Mouse (Mus musculus) embryonic facial prominence, embryonic 15.5 days (tissue): ENCODE results near the gene Bcat2. TPM values are rescaled to one million over a fixed set of nuclear protein-coding genes. Genes with fewer than 3 reads are reported as not detected.

Experiments used
- ATAC-seq: fragments of 200-750 bp; cut with Nextera tagmentation; 2 replicates; pipeline ENCODE4 v1.8.0; 2017; ENCODE audit warnings: low read depth, moderate TSS enrichment; ENCODE audit not compliant: insufficient number of reproducible peaks, low FRiP score, low TSS enrichment
- H3K27ac ChIP-seq: fragments of 300-500 bp; sonication (generic); replicated peaks from 2 replicates; pipeline ENCODE4 v1.5.1; 2015; ENCODE audit warnings: mild to moderate bottlenecking, inconsistent platforms
- H3K27me3 ChIP-seq: fragments of 300-500 bp; sonication (generic); 2 replicates; pipeline ENCODE4 v1.6.1; 2015; ENCODE audit warnings: inconsistent platforms
- H3K36me3 ChIP-seq: fragments of 300-500 bp; sonication (generic); 2 replicates; pipeline ENCODE4 v1.6.1; 2015; ENCODE audit warnings: mild to moderate bottlenecking, inconsistent platforms
- H3K4me1 ChIP-seq: fragments of 300-500 bp; sonication (generic); 2 replicates; pipeline ENCODE4 v1.6.1; 2015; ENCODE audit warnings: inconsistent platforms
- H3K4me2 ChIP-seq: fragments of 300-500 bp; sonication (generic); replicated peaks from 2 replicates; pipeline ENCODE4 v1.6.1; 2015; ENCODE audit warnings: mild to moderate bottlenecking, inconsistent platforms
- H3K4me3 ChIP-seq: fragments of 300-500 bp; sonication (generic); replicated peaks from 2 replicates; pipeline ENCODE4 v1.5.1; 2015; ENCODE audit warnings: mild to moderate bottlenecking, inconsistent platforms
- H3K9ac ChIP-seq: fragments of 300-500 bp; sonication (generic); 2 replicates; pipeline ENCODE4 v1.6.1; 2015; ENCODE audit warnings: inconsistent platforms
- H3K9me3 ChIP-seq: fragments of 300-500 bp; sonication (generic); replicated peaks from 2 replicates; pipeline ENCODE4 v1.6.1; 2016; ENCODE audit warnings: inconsistent platforms
- WGBS: fragments of 180-500 bp; shearing (Covaris S2); methylation state at CpG from one replicate; pipeline ENCODE4 v1.1.7; 2015; 5-methylcytosine and 5-hydroxymethylcytosine counted together
- polyA plus RNA-seq: library from polyadenylated mRNA; unstranded; fragments of >200 nt; fragmentation: Nextera tagmentation; extraction: Ambion mirVana; gene quantifications from 2 replicates; pipeline ENCODE4 v1.2.1, GENCODE M21; 2015

Bcat2 gene
- polyA plus RNA-seq, 1 experiment from 2014 or later = 65.1 TPM

GRCm38 (mm10) chr7:45630064-45630907 lies 60.3 kb downstream of the Bcat2 start:
- ATAC-seq = no peak
- Histone ChIP-seq H3K27me3 (no peaks in the 10 kb centered on the region; the same call in 1 of the 2 replicates), H3K27ac (no peak overlapping the region), H3K4me1 (peaks cover 14% of the 10 kb centered on the region), H3K4me2 (no peak overlapping the region), H3K4me3 (no peak overlapping the region), H3K36me3 (no peaks in the 10 kb centered on the region), H3K9ac (no peak overlapping the region), H3K9me3 (no peaks in the 10 kb centered on the region)
- 74% methylated on average over 23 of the region's 23 CpGs for WGBS

GRCm38 (mm10) chr7:45632499-45632898 lies 62.5 kb downstream of the Bcat2 start:
- 17% methylated on average over 35 of the region's 35 CpGs for WGBS

GRCm38 (mm10) chr7:45634946-45635681 lies 65.2 kb downstream of the Bcat2 start:
- ATAC-seq = no peak
- H3K27ac ChIP-seq = 0 out of 2 replicates have a peak overlapping the region, but pooled peaks have one; percentile 11
- H3K9ac ChIP-seq = no peak overlapping the region
- peaks cover 14% of the 10 kb centered on the region; the same call in 1 of the 2 replicates for H3K36me3 ChIP-seq
- H3K9me3 ChIP-seq = no peaks in the 10 kb centered on the region
- no peak overlapping the region for H3K4me2 ChIP-seq
- 84% methylated on average over 11 of the region's 11 CpGs for WGBS
- no peak overlapping the region for H3K4me3 ChIP-seq
- H3K4me1 ChIP-seq = peaks cover 30% of the 10 kb centered on the region
- H3K27me3 ChIP-seq = no peaks in the 10 kb centered on the region

More at GRCm38 (mm10) chr7:45632499-45632898, 62.5 kb downstream of the Bcat2 start:
- ATAC-seq = no peak
- Histone ChIP-seq H3K27ac (0 out of 2 replicates have a peak overlapping the region, but pooled peaks have one; percentile 39), H3K4me1 (peaks cover 14% of the 10 kb centered on the region), H3K9ac (no peak overlapping the region), H3K9me3 (no peaks in the 10 kb centered on the region), H3K27me3 (no peaks in the 10 kb centered on the region; the same call in 1 of the 2 replicates), H3K4me2 (peak overlapping the region; percentile 44), H3K4me3 (peak overlapping the region; percentile 25), H3K36me3 (peaks cover 14% of the 10 kb centered on the region; the same call in 1 of the 2 replicates)

GRCm38 (mm10) chr7:45635711-45636688 lies 66.0 kb downstream of the Bcat2 start:
- peaks cover 39% of the 10 kb centered on the region for H3K4me1 ChIP-seq
- WGBS = 75% methylated on average over 15 of the region's 15 CpGs
- peaks cover 14% of the 10 kb centered on the region; the same call in 1 of the 2 replicates for H3K36me3 ChIP-seq
- no peaks in the 10 kb centered on the region for H3K9me3 ChIP-seq
- H3K4me2 ChIP-seq = no peak overlapping the region
- no peak overlapping the region for H3K9ac ChIP-seq
- ATAC-seq = no peak
- H3K4me3 ChIP-seq = no peak overlapping the region
- no peaks in the 10 kb centered on the region for H3K27me3 ChIP-seq
- H3K27ac ChIP-seq = no peak overlapping the region; the same call in 1 of the 2 replicates

- H3K27ac ChIP-seq = no peak overlapping the region
- H3K27me3 ChIP-seq = no peaks in the 10 kb centered on the region
- H3K9me3 ChIP-seq = no peaks in the 10 kb centered on the region
- no peak overlapping the region for H3K9ac ChIP-seq
- peaks cover 14% of the 10 kb centered on the region; the same call in 1 of the 2 replicates for H3K36me3 ChIP-seq
- 88% methylated on average over 6 of the region's 6 CpGs for WGBS
- H3K4me3 ChIP-seq = peak overlapping the region; percentile 36; the same call in 1 of the 2 replicates
- no peak for ATAC-seq
- H3K4me2 ChIP-seq = peak overlapping the region; percentile 54; the same call in 1 of the 2 replicates
- H3K4me1 ChIP-seq = peaks cover 49% of the 10 kb centered on the region
Observed at GRCm38 (mm10) chr7:45637710-45638109, 67.8 kb downstream of the Bcat2 start.

GRCm38 (mm10) chr7:45638623-45639401 lies 68.9 kb downstream of the Bcat2 start:
- peaks cover 57% of the 10 kb centered on the region for H3K4me1 ChIP-seq
- no peaks in the 10 kb centered on the region for H3K9me3 ChIP-seq
- no peaks in the 10 kb centered on the region for H3K27me3 ChIP-seq
- no peak overlapping the region for H3K9ac ChIP-seq
- ATAC-seq = peak; percentile 86
- peak overlapping the region; percentile 54 for H3K4me2 ChIP-seq
- peak overlapping the region; percentile 36 for H3K4me3 ChIP-seq
- WGBS = 18% methylated on average over 29 of the region's 29 CpGs
- H3K27ac ChIP-seq = peak overlapping the region; percentile 35; the same call in 1 of the 2 replicates
- H3K36me3 ChIP-seq = peaks cover 14% of the 10 kb centered on the region; the same call in 1 of the 2 replicates

Other genes starting within 250 kb of the Bcat2 start
- gene Trpm4, start 236.4 kb upstream of the Bcat2 start, polyA plus RNA-seq = 21.9 and 23.9 TPM in 2 replicates
- gene Hrc, start 234.9 kb upstream of the Bcat2 start, polyA plus RNA-seq = 8.7 and 10.6 TPM in 2 replicates
- gene Ppfia3, start 203.1 kb upstream of the Bcat2 start, polyA plus RNA-seq = 8.5 and 10.1 TPM in 2 replicates
- 3.8 and 4.0 TPM in 2 replicates for gene Lin7b, start 199.6 kb upstream of the Bcat2 start, polyA plus RNA-seq
- 212 and 214 TPM in 2 replicates for gene Snrnp70, start 174.4 kb upstream of the Bcat2 start, polyA plus RNA-seq
- gene Kcna7, start 164.5 kb upstream of the Bcat2 start, polyA plus RNA-seq = 0.22 and 0.36 TPM in 2 replicates
- 3.7 and 4.9 TPM in 2 replicates for gene Ntf5, start 156.5 kb upstream of the Bcat2 start, polyA plus RNA-seq
- gene Lhb, start 149.3 kb upstream of the Bcat2 start, polyA plus RNA-seq = 2.0 and 4.8 TPM in 2 replicates
- gene Gys1, start 135.3 kb upstream of the Bcat2 start, polyA plus RNA-seq = 40.6 and 42.0 TPM in 2 replicates
- 146 and 159 TPM in 2 replicates for gene Ruvbl2, start 132.1 kb upstream of the Bcat2 start, polyA plus RNA-seq
- gene Ftl1, start 110.3 kb upstream of the Bcat2 start, polyA plus RNA-seq = 4,629 and 4,755 TPM in 2 replicates
- gene Bax, start 103.3 kb upstream of the Bcat2 start, polyA plus RNA-seq = 156 and 158 TPM in 2 replicates
- 1.1 and 1.8 TPM in 2 replicates for gene Tulp2, start 88.3 kb upstream of the Bcat2 start, polyA plus RNA-seq
- gene Gm45808, start 83.3 kb upstream of the Bcat2 start, polyA plus RNA-seq = not detected in 2 replicates
- gene Dhdh, start 81.3 kb upstream of the Bcat2 start, polyA plus RNA-seq = 4.4 and 5.1 TPM in 2 replicates
- 258 and 262 TPM in 2 replicates for gene Nucb1, start 59.7 kb upstream of the Bcat2 start, polyA plus RNA-seq
- gene Ppp1r15a, start 43.9 kb upstream of the Bcat2 start, polyA plus RNA-seq = 27.5 and 29.6 TPM in 2 replicates
- 7.5 and 7.6 TPM in 2 replicates for gene Plekha4, start 43.8 kb upstream of the Bcat2 start, polyA plus RNA-seq
- gene Hsd17b14, start 15.3 kb upstream of the Bcat2 start, polyA plus RNA-seq = 2.1 and 3.3 TPM in 2 replicates
- 0.95 and 1.2 TPM in 2 replicates for gene Fgf21, start 45.3 kb downstream of the Bcat2 start, polyA plus RNA-seq
- 4.8 and 5.3 TPM in 2 replicates for gene Fut1, start 47.1 kb downstream of the Bcat2 start, polyA plus RNA-seq
- 0.38 and 0.41 TPM in 2 replicates for gene Izumo1, start 51.7 kb downstream of the Bcat2 start, polyA plus RNA-seq
- 14.5 and 15.3 TPM in 2 replicates for gene Rasip1, start 57.3 kb downstream of the Bcat2 start, polyA plus RNA-seq
- 20.0 and 21.4 TPM in 2 replicates for gene Mamstr, start 69.8 kb downstream of the Bcat2 start, polyA plus RNA-seq
- 6.3 and 6.5 TPM in 2 replicates for gene Fut2, start 96.2 kb downstream of the Bcat2 start, polyA plus RNA-seq
- gene Ntn5, start 113.9 kb downstream of the Bcat2 start, polyA plus RNA-seq = 10.8 and 11.7 TPM in 2 replicates
- 9.6 and 11.1 TPM in 2 replicates for gene Sec1, start 124.2 kb downstream of the Bcat2 start, polyA plus RNA-seq
- 17.2 and 17.7 TPM in 2 replicates for gene Car11, start 129.7 kb downstream of the Bcat2 start, polyA plus RNA-seq
- 6.8 and 7.0 TPM in 2 replicates for gene Dbp, start 134.9 kb downstream of the Bcat2 start, polyA plus RNA-seq
- 1,062 and 1,100 TPM in 2 replicates for gene Rpl18, start 145.3 kb downstream of the Bcat2 start, polyA plus RNA-seq
- 38.4 and 43.4 TPM in 2 replicates for gene Sphk2, start 147.8 kb downstream of the Bcat2 start, polyA plus RNA-seq
- 2.1 and 3.2 TPM in 2 replicates for gene Fam83e, start 151.1 kb downstream of the Bcat2 start, polyA plus RNA-seq
- gene Spaca4, start 155.7 kb downstream of the Bcat2 start, polyA plus RNA-seq = 0.24 and 0.25 TPM in 2 replicates
- 1.9 TPM in 2 replicates for gene Lmtk3, start 213.6 kb downstream of the Bcat2 start, polyA plus RNA-seq
- 49.6 and 55.7 TPM in 2 replicates for gene Sult2b1, start 214.5 kb downstream of the Bcat2 start, polyA plus RNA-seq
- gene Cyth2, start 244.4 kb downstream of the Bcat2 start, polyA plus RNA-seq = 124 and 129 TPM in 2 replicates